Mouse (Mus musculus) forebrain, embryonic 14.5 days (tissue): ENCODE measurements around the gene Pts. TPM values are rescaled to one million over a fixed set of nuclear protein-coding genes. Genes with fewer than 3 reads are reported as not detected.

Source experiments
- ATAC-seq: fragments of 200-750 bp; cut with Nextera tagmentation; 2 replicates; pipeline ENCODE4 v1.8.0; 2017; ENCODE audit warnings: mild to moderate bottlenecking, moderate library complexity
- DNase-seq: peaks from one replicate; pipeline ENCODE4 v3.0.0-alpha.2; 2015; ENCODE audit warnings: low spot score
- H3K27ac ChIP-seq: fragments of 300-500 bp; sonication (generic); 2 replicates; pipeline ENCODE4 v1.5.1; 2014; ENCODE audit warnings: low read depth, mild to moderate bottlenecking, control low read depth, low read length, moderate library complexity
- H3K27me3 ChIP-seq: fragments of 300-500 bp; sonication (generic); replicated peaks from 2 replicates; pipeline ENCODE4 v1.6.1; 2014; ENCODE audit warnings: low read length, control low read depth, mixed read lengths; ENCODE audit not compliant: control insufficient read depth, insufficient read depth
- H3K36me3 ChIP-seq: fragments of 300-500 bp; sonication (generic); 2 replicates; pipeline ENCODE4 v1.6.1; 2014; ENCODE audit warnings: low read length, control low read depth; ENCODE audit not compliant: control insufficient read depth, insufficient read depth
- H3K4me1 ChIP-seq: fragments of 300-500 bp; sonication (generic); 2 replicates; pipeline ENCODE4 v1.6.1; 2014; ENCODE audit warnings: antibody characterized with exemption, low read length, control low read depth; ENCODE audit not compliant: control insufficient read depth, insufficient read depth
- H3K4me2 ChIP-seq: fragments of 300-500 bp; sonication (generic); 2 replicates; pipeline ENCODE4 v1.6.1; 2014; ENCODE audit warnings: mild to moderate bottlenecking, control low read depth, low read length
- H3K4me3 ChIP-seq: fragments of 300-500 bp; sonication (generic); 2 replicates; pipeline ENCODE4 v1.5.1; 2014; ENCODE audit warnings: low read depth, low read length, control low read depth
- H3K9ac ChIP-seq: fragments of 300-500 bp; sonication (generic); 2 replicates; pipeline ENCODE4 v1.6.1; 2014; ENCODE audit warnings: mild to moderate bottlenecking, low read length, control low read depth, moderate library complexity
- H3K9me3 ChIP-seq: fragments of 300-500 bp; sonication (generic); replicated peaks from 2 replicates; pipeline ENCODE4 v1.6.1; 2016; ENCODE audit warnings: low read length, control low read depth, mixed read lengths; ENCODE audit not compliant: control insufficient read depth
- WGBS: fragments of 180-500 bp; shearing (Covaris S2); extraction: QIAGEN DNeasy Blood & Tissue Kit; methylation state at CpG from one replicate; pipeline ENCODE4 v1.1.7; 2014; 5-methylcytosine and 5-hydroxymethylcytosine counted together
- polyA plus RNA-seq: library from polyadenylated mRNA; unstranded; fragments of >200 nt; fragmentation: Nextera tagmentation; extraction: Ambion mirVana; gene quantifications from 2 replicates; pipeline ENCODE4 v1.2.1, GENCODE M21; 2014

Pts gene
- polyA plus RNA-seq, 1 experiment from 2014 or later: 94.5 TPM

DNA sequence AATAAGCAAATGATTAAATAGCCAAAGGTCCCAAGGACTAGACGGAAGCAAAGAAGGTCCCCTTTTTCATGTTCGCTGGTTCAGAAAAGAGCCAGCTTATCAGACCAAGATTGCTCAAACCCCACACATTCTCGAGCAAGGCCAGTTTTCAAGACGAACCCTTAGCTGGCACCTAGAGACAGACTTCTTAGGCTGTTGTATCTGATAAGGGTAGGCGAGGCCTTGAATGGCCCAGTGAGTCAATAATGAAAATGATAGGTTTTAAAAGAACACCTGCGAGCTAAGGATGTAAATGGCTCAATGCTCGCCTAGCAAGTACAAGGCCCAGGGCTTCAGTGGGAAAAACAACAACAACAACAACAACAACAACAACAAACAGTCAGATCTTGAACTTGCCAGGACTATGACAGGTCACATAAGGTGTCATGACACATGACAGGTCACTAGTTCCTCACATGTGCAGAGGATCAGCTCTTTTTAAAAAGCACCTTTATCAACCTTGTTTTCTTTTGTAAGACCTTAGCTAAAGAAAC is 8.1 kb upstream of the Pts start:
- Histone ChIP-seq H3K4me1 (no peaks in the 10 kb centered on the region), H3K9me3 (no peaks in the 10 kb centered on the region), H3K4me3 (no peak overlapping the region), H3K9ac (no peak overlapping the region), H3K27ac (no peak overlapping the region), H3K27me3 (no peaks in the 10 kb centered on the region), H3K4me2 (no peak overlapping the region), H3K36me3 (no peaks in the 10 kb centered on the region)
- ATAC-seq (no peak), DNase-seq (no peak)
- WGBS: 87% methylated on average over 7 of the region's 7 CpGs

DNA sequence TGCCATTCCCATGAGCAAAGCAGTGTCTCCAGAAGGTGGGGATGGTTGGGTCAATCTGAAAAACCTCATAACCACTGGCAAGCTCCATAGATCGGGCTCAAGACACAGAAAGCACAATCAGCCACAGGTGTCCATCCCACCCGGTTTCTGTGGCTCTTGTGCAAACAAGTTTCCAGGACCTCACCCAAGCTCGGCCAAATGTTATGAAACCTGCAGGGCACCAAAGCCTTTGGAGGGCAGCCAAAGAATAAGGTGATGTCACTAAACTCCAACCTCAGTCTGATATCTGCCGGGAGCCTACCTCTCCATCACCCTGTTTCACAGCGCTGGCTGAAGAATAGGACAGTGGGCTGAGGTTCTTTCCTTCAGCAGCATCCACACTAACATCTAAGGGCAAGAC is 7.4 kb upstream of the Pts start:
- Histone ChIP-seq H3K4me2 (no peak overlapping the region), H3K36me3 (no peaks in the 10 kb centered on the region), H3K9me3 (no peaks in the 10 kb centered on the region), H3K27ac (no peak overlapping the region), H3K4me3 (no peak overlapping the region), H3K4me1 (no peaks in the 10 kb centered on the region), H3K27me3 (no peaks in the 10 kb centered on the region), H3K9ac (no peak overlapping the region)
- WGBS: 83% methylated on average over 5 of the region's 5 CpGs
- ATAC-seq (no peak), DNase-seq (no peak)

DNA sequence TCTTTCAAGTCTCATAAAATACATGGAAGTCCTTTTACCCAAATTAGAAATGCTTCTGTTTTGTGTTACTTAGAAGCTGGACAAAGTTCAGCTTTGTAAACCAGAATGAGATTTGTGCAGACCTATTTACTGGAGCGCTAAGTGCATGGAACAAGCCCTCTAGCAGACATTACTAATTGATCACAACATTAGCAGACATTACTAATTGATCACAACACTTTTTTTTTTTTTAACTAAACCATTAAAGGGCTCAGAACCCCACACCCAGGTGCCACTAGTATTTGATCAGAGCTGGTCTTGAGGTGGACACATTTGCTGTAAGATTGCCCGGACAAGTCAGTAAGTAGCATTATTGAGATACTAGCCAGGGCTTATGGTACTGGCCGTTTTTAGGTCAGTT is 5.3 kb upstream of the Pts start:
- ATAC-seq (no peak), DNase-seq (no peak)
- Histone ChIP-seq H3K27me3 (no peaks in the 10 kb centered on the region), H3K36me3 (no peaks in the 10 kb centered on the region), H3K27ac (no peak overlapping the region), H3K4me1 (no peaks in the 10 kb centered on the region), H3K4me2 (no peak overlapping the region), H3K4me3 (no peak overlapping the region), H3K9ac (no peak overlapping the region), H3K9me3 (no peaks in the 10 kb centered on the region)
- 80% methylated on average over 3 of the region's 3 CpGs for WGBS

DNA sequence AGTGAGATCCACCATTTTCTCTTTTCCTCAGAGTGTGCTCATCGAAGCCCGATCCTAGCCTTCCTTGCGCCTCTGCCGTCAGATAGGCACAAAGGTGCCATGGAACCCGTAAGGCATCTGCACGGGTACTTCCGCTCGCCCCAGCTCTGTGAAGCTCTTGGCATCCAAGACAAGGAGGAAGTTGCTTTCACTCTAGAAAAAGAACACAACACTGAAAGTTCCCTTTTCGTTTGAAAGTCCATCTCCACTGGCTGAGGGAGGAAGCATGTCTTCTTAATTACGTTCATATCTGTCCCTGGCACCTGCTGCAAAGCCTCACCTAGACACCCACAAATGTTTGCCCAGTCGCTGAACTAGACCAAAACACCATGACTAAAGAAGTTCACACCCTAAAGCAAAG is 4.8 kb upstream of the Pts start:
- Histone ChIP-seq H3K4me1 (no peaks in the 10 kb centered on the region), H3K4me3 (no peak overlapping the region), H3K9me3 (no peaks in the 10 kb centered on the region), H3K27ac (no peak overlapping the region), H3K36me3 (no peaks in the 10 kb centered on the region), H3K9ac (no peak overlapping the region), H3K27me3 (no peaks in the 10 kb centered on the region), H3K4me2 (no peak overlapping the region)
- no peak for ATAC-seq
- WGBS: 89% methylated on average over 11 of the region's 11 CpGs
- no peak for DNase-seq

DNA sequence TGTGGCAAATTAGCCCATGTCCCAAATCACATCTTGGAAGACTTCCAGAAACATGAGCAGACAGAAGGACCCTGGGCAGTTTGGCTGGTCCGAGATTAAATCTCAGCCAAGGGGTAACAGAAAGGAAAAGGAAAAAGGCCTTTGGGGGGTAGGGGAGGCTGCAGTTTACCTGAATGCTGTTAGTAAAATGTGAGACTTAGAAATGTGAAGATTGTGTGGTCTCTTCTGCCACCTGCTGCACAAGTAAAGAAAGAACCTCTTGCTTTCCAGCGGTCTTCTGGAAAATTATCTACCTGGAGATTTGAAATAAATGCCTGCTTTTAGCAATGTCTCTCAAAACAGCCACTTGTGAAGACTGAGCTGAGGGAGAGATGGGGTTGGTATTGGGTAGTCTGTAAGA is 2.4 kb upstream of the Pts start:
- H3K4me2 ChIP-seq: no peak overlapping the region
- no peaks in the 10 kb centered on the region for H3K36me3 ChIP-seq
- ATAC-seq (no peak), DNase-seq (peak; percentile 57)
- H3K9me3 ChIP-seq: no peaks in the 10 kb centered on the region
- no peak overlapping the region for H3K9ac ChIP-seq
- 26% methylated on average over 2 of the region's 2 CpGs for WGBS
- no peaks in the 10 kb centered on the region for H3K27me3 ChIP-seq
- H3K27ac ChIP-seq: no peak overlapping the region
- peaks cover 4% of the 10 kb centered on the region for H3K4me1 ChIP-seq
- no peak overlapping the region for H3K4me3 ChIP-seq

DNA sequence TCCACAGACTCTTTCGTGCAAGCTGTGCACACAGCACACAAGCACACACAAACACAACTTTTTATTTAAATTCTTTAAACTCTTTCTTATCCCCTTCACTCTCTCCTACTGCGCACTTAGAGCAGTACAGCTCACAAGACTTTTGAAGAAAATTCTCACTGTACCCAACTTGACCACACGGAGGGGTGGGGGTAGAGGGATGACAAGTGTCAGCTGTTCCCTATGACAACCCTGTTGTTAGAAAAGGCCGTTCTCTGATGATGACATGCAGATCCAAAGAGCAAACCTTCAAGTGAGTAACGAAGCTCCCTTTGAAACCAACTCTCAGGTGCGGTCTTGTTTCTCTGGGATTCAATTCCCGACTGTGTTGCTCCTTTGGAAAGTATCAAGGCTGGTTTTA is 664 bp downstream of the Pts start:
- ATAC-seq (peak; percentile 19; the same call in 1 of the 2 replicates), DNase-seq (no peak)
- Histone ChIP-seq H3K4me2 (peak overlapping the region; percentile 53), H3K27ac (no peak overlapping the region), H3K4me3 (peak overlapping the region; percentile 73), H3K36me3 (no peaks in the 10 kb centered on the region), H3K27me3 (no peaks in the 10 kb centered on the region), H3K4me1 (peaks cover 4% of the 10 kb centered on the region), H3K9ac (peak overlapping the region; percentile 74; the same call in 1 of the 2 replicates), H3K9me3 (no peaks in the 10 kb centered on the region)
- WGBS: 44% methylated on average over 7 of the region's 7 CpGs

DNA sequence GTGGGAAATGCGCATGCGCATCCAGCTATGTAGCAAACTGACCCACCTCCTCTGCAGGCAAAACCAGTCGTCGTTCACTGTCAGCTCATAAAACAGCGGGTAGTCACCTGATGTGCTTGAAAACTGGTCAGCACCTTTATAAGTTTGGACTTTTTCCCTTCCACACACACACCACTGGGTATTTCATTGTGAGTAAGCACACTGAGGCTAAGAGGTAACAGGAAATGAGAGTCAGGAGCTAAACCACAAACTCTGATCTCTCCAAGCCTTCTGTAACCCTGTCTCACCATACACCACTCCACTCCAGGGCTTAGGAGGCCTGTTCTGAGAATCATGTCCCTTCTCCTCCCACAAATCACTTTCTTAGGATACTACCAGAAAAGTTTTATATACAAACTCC is 2.9 kb downstream of the Pts start:
- no peak overlapping the region for H3K4me2 ChIP-seq
- ATAC-seq (no peak), DNase-seq (no peak)
- no peak overlapping the region for H3K9ac ChIP-seq
- no peak overlapping the region for H3K4me3 ChIP-seq
- no peaks in the 10 kb centered on the region for H3K9me3 ChIP-seq
- 85% methylated on average over 5 of the region's 5 CpGs for WGBS
- H3K27me3 ChIP-seq: no peaks in the 10 kb centered on the region
- peaks cover 4% of the 10 kb centered on the region for H3K4me1 ChIP-seq
- H3K27ac ChIP-seq: no peak overlapping the region
- H3K36me3 ChIP-seq: no peaks in the 10 kb centered on the region; the same call in 1 of the 2 replicates

DNA sequence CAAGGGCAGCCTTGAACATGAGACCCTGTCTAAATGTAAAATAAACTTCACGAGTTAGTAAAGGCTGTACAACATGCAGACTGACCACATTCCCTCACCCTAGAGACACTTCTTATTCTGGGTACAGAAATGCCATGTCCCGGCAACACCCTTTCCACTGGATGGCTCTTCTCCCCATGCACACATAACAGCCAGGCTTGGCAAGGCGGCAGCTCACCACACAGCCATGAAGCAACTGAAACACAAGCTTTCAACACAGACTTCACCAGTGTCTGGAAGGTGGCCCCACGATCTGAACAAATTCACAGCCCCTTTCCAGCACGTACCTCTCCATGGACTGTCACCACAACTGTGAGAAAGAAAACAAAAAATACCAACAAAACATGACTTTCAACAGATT is 3.6 kb downstream of the Pts start:
- peaks cover 4% of the 10 kb centered on the region for H3K4me1 ChIP-seq
- no peaks in the 10 kb centered on the region for H3K9me3 ChIP-seq
- DNase-seq: no peak
- no peak overlapping the region for H3K4me2 ChIP-seq
- H3K9ac ChIP-seq: no peak overlapping the region
- no peaks in the 10 kb centered on the region for H3K27me3 ChIP-seq
- H3K27ac ChIP-seq: no peak overlapping the region
- no peak overlapping the region for H3K4me3 ChIP-seq
- WGBS: 95% methylated on average over 5 of the region's 5 CpGs
- no peaks in the 10 kb centered on the region; the same call in 1 of the 2 replicates for H3K36me3 ChIP-seq
- ATAC-seq: no peak

DNA sequence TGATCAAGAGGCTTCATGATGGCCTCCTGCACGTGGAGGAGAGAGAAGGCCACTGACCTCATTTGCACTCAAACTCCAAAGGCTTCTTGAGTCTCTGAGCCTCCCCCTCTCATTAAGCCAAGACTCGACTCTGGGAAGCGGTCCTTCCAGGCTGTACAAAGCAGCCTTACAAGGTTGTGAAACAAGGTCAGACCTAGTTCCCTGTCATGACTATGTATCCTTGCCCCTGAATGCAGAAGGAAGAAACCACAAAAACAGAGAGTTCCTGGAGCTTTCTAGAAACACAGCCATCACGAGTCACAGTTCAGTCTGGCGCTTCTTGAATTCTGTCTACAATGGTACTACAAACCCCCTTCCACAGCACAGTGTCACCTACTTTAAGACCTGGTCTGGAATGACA is 6.0 kb downstream of the Pts start:
- Histone ChIP-seq H3K4me1 (no peaks in the 10 kb centered on the region), H3K4me3 (no peak overlapping the region), H3K9me3 (no peaks in the 10 kb centered on the region), H3K36me3 (no peaks in the 10 kb centered on the region; the same call in 1 of the 2 replicates), H3K27me3 (no peaks in the 10 kb centered on the region), H3K4me2 (no peak overlapping the region), H3K9ac (no peak overlapping the region), H3K27ac (no peak overlapping the region)
- ATAC-seq: no peak
- DNase-seq: no peak
- 86% methylated on average over 5 of the region's 5 CpGs for WGBS
